Mouse (Mus musculus) lung, embryonic 14.5 days (tissue): ENCODE measurements around the gene Qpct. TPM values are rescaled to one million over a fixed set of nuclear protein-coding genes. Genes with fewer than 3 reads are reported as not detected.
"Not testable (repeated sequence)": the region's sequence is repeated elsewhere in the genome, so short reads cannot be mapped to it uniquely, and the experiment has no call there.

Experiments
- ATAC-seq: fragments of 200-750 bp; cut with Nextera tagmentation; 2 replicates; pipeline ENCODE4 v1.8.0; 2017; ENCODE audit warnings: mild to moderate bottlenecking, moderate TSS enrichment, moderate library complexity; ENCODE audit not compliant: insufficient read depth
- DNase-seq: peaks from one replicate; pipeline ENCODE4 v3.0.0-alpha.2; 2015
- H3K27ac ChIP-seq: fragments of 300-500 bp; sonication (generic); 2 replicates; pipeline ENCODE4 v1.5.1; 2014; ENCODE audit warnings: low read depth, mild to moderate bottlenecking, moderate library complexity
- H3K27me3 ChIP-seq: fragments of 300-500 bp; sonication (generic); 2 replicates; pipeline ENCODE4 v1.6.1; 2014; ENCODE audit warnings: low read length, control low read depth; ENCODE audit not compliant: insufficient read depth
- H3K36me3 ChIP-seq: fragments of 300-500 bp; sonication (generic); 2 replicates; pipeline ENCODE4 v1.6.1; 2014; ENCODE audit warnings: control low read depth; ENCODE audit not compliant: insufficient read depth
- H3K4me1 ChIP-seq: fragments of 300-500 bp; sonication (generic); 2 replicates; pipeline ENCODE4 v1.6.1; 2014; ENCODE audit warnings: antibody characterized with exemption, control low read depth; ENCODE audit not compliant: insufficient read depth
- H3K4me2 ChIP-seq: fragments of 300-500 bp; sonication (generic); 2 replicates; pipeline ENCODE4 v1.6.1; 2014; ENCODE audit warnings: mild to moderate bottlenecking
- H3K4me3 ChIP-seq: fragments of 300-500 bp; sonication (generic); 2 replicates; pipeline ENCODE4 v1.5.1; 2014; ENCODE audit warnings: low read depth, low read length
- H3K9ac ChIP-seq: fragments of 300-500 bp; sonication (generic); 2 replicates; pipeline ENCODE4 v1.6.1; 2014
- H3K9me3 ChIP-seq: fragments of 300-500 bp; sonication (generic); 2 replicates; pipeline ENCODE4 v1.6.1; 2016; ENCODE audit warnings: low read depth, low read length, control low read depth
- CTCF ChIP-seq: IDR thresholded peaks from 2 replicates; pipeline ENCODE4 v1.5.1; 2016; ENCODE audit warnings: antibody characterized with exemption, low read depth
- WGBS: fragments of 180-500 bp; shearing (Covaris S2); extraction: QIAGEN DNeasy Blood & Tissue Kit; methylation state at CpG from one replicate; pipeline ENCODE4 v1.1.7; 2014; 5-methylcytosine and 5-hydroxymethylcytosine counted together
- polyA plus RNA-seq: library from polyadenylated mRNA; unstranded; fragments of >200 nt; fragmentation: Nextera tagmentation; extraction: Ambion mirVana; gene quantifications from 2 replicates; pipeline ENCODE4 v1.2.1, GENCODE M21; 2014

Gene Qpct
- polyA plus RNA-seq, 1 experiment from 2014 or later = 8.0 TPM

- Histone ChIP-seq H3K36me3 (no peaks in the 10 kb centered on the region), H3K27ac (no peak overlapping the region), H3K4me3 (no peak overlapping the region), H3K9ac (no peak overlapping the region), H3K9me3 (no peaks in the 10 kb centered on the region), H3K4me1 (no peaks in the 10 kb centered on the region), H3K4me2 (no peak overlapping the region), H3K27me3 (no peaks in the 10 kb centered on the region)
- no peak for ATAC-seq
- DNase-seq = no peak
- no peak for TF ChIP-seq CTCF
- WGBS = 75% methylated on average over 4 of the region's 4 CpGs
Measured at GRCm38 (mm10) chr17:79099866-79100265, 48.2 kb downstream of the Qpct start.

GRCm38 (mm10) chr17:79108238-79108637, 56.5 kb downstream of the Qpct start:
- Histone ChIP-seq H3K4me2 (no peak overlapping the region), H3K36me3 (no peaks in the 10 kb centered on the region), H3K4me1 (no peaks in the 10 kb centered on the region), H3K27ac (no peak overlapping the region), H3K9ac (no peak overlapping the region), H3K4me3 (no peak overlapping the region), H3K9me3 (no peaks in the 10 kb centered on the region), H3K27me3 (no peaks in the 10 kb centered on the region)
- TF ChIP-seq CTCF = no peak
- no peak for ATAC-seq
- no peak for DNase-seq
- 75% methylated on average over 6 of the region's 6 CpGs for WGBS

- no peaks in the 10 kb centered on the region for H3K27me3 ChIP-seq
- no peak overlapping the region for H3K4me2 ChIP-seq
- ATAC-seq (no peak), DNase-seq (no peak)
- TF ChIP-seq CTCF = no peak
- WGBS = 76% methylated on average over 9 of the region's 9 CpGs
- H3K4me3 ChIP-seq = no peak overlapping the region
- no peaks in the 10 kb centered on the region for H3K4me1 ChIP-seq
- H3K36me3 ChIP-seq = no peaks in the 10 kb centered on the region
- no peak overlapping the region for H3K9ac ChIP-seq
- H3K27ac ChIP-seq = no peak overlapping the region
- H3K9me3 ChIP-seq = no peaks in the 10 kb centered on the region
Measured at GRCm38 (mm10) chr17:79109576-79109975, 57.9 kb downstream of the Qpct start.

GRCm38 (mm10) chr17:79110936-79111348, 59.2 kb downstream of the Qpct start:
- Histone ChIP-seq H3K4me2 (no peak overlapping the region), H3K4me1 (no peaks in the 10 kb centered on the region), H3K27me3 (no peaks in the 10 kb centered on the region), H3K4me3 (no peak overlapping the region), H3K36me3 (no peaks in the 10 kb centered on the region), H3K27ac (no peak overlapping the region), H3K9ac (no peak overlapping the region), H3K9me3 (no peaks in the 10 kb centered on the region)
- WGBS = 11% methylated on average over 5 of the region's 5 CpGs
- peak; percentile 47; the same call in 1 of the 2 replicates for ATAC-seq
- DNase-seq = peak; percentile 80
- TF ChIP-seq CTCF = peak; percentile 91

GRCm38 (mm10) chr17:79115248-79115647, 63.5 kb downstream of the Qpct start:
- not testable (repeated sequence) for ATAC-seq, H3K4me2 ChIP-seq, H3K27me3 ChIP-seq, H3K9ac ChIP-seq, H3K36me3 ChIP-seq, H3K9me3 ChIP-seq, H3K4me1 ChIP-seq, DNase-seq, H3K4me3 ChIP-seq, H3K27ac ChIP-seq
- 50% methylated on average over 9 of the region's 9 CpGs for WGBS

- H3K27me3 ChIP-seq = no peaks in the 10 kb centered on the region
- H3K4me2 ChIP-seq = no peak overlapping the region
- WGBS = 74% methylated on average over 1 of the region's 1 CpGs
- no peak for DNase-seq
- no peak overlapping the region for H3K27ac ChIP-seq
- H3K9me3 ChIP-seq = no peaks in the 10 kb centered on the region
- ATAC-seq = no peak
- no peaks in the 10 kb centered on the region for H3K36me3 ChIP-seq
- no peaks in the 10 kb centered on the region for H3K4me1 ChIP-seq
- no peak overlapping the region for H3K4me3 ChIP-seq
- no peak overlapping the region for H3K9ac ChIP-seq
- no peak for TF ChIP-seq CTCF
Measured at GRCm38 (mm10) chr17:79119066-79119465, 67.4 kb downstream of the Qpct start.

GRCm38 (mm10) chr17:79120269-79120668, 68.6 kb downstream of the Qpct start:
- H3K27me3 ChIP-seq = no peaks in the 10 kb centered on the region
- H3K36me3 ChIP-seq = no peaks in the 10 kb centered on the region
- no peak for ATAC-seq
- no peak overlapping the region for H3K27ac ChIP-seq
- H3K9ac ChIP-seq = no peak overlapping the region
- H3K4me2 ChIP-seq = no peak overlapping the region
- no peaks in the 10 kb centered on the region for H3K4me1 ChIP-seq
- 86% methylated on average over 3 of the region's 3 CpGs for WGBS
- no peaks in the 10 kb centered on the region for H3K9me3 ChIP-seq
- H3K4me3 ChIP-seq = no peak overlapping the region
- no peak for TF ChIP-seq CTCF
- no peak for DNase-seq

- no peak for TF ChIP-seq CTCF
- no peaks in the 10 kb centered on the region for H3K36me3 ChIP-seq
- H3K27ac ChIP-seq = no peak overlapping the region
- WGBS = 47% methylated on average over 8 of the region's 8 CpGs
- no peak overlapping the region for H3K9ac ChIP-seq
- ATAC-seq = no peak
- no peaks in the 10 kb centered on the region for H3K4me1 ChIP-seq
- no peaks in the 10 kb centered on the region for H3K27me3 ChIP-seq
- H3K4me3 ChIP-seq = no peak overlapping the region
- peak; percentile 33 for DNase-seq
- H3K4me2 ChIP-seq = no peak overlapping the region; the same call in 1 of the 2 replicates
- no peaks in the 10 kb centered on the region for H3K9me3 ChIP-seq
Measured at GRCm38 (mm10) chr17:79133740-79134139, 82.0 kb downstream of the Qpct start.
